ENCODE assay signal across 12 mouse cellular contexts in the genomic region with DNA sequence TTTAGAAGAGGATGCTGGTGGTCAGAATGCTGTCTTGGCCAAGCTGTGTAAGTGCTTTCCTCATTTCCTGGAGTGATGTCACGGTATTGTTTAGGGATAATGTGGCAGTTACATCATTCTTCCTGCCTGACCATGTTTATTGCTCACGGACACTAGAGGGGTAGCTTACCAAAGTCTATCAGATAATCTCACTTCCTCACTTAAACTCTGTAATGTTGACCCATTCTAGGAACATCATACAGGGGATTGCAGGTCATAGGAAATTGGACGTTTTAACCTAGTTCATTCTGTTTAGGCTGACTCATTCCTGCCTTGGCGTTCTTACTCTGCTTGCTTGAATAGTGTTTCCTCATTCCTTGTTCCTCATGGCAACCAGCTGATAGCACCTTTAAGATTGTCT.
A peak's percentile ranks its signal among the peaks of the same experiment; 100 is the strongest.
DNase-seq lines count a peak whose midpoint lies in the region; ATAC-seq and TF ChIP-seq lines count a peak whose summit lies in the region.
"Had no signal": no experiment of that assay in that cellular context is flagged by ENCODE, and none has a peak within 500 bp of the region (broad histone marks: within the 10 kb centered on the region; RNA-seq: fewer than 3 reads in every experiment).

No protein-coding gene starts in this region.

- peak; percentile 40 for ATAC-seq in liver, postnatal 0 days
- ATAC-seq in liver, embryonic 12.5 days: no peak
- peak; percentile 69 for ATAC-seq in common myeloid progenitor, adult 5-6 weeks (replicated peaks; ENCODE audit: low read depth, poor library complexity, severe bottlenecking)
- peak; percentile 31; the same call in 1 of the 2 replicates for ATAC-seq in intestine, embryonic 15.5 days
- ATAC-seq in stomach, embryonic 14.5 days (ENCODE audit: insufficient number of reproducible peaks, insufficient read depth, low FRiP score, low read depth): peak; percentile 18; the same call in 1 of the 2 replicates
- ATAC-seq in erythroblast, adult 5-6 weeks (replicated peaks; ENCODE audit: low FRiP score, poor library complexity, severe bottlenecking): no peak
- ATAC-seq: forebrain, embryonic 14.5 days had no signal

- no peak for DNase-seq in liver, postnatal 0 days
- no peak for DNase-seq in gastrocnemius, postnatal 4 days (ENCODE audit: low spot score in 2 of 2)
- DNase-seq: cerebellum, adult 9-11 months; gastrocnemius, postnatal 10 days; right cerebral cortex, postnatal 14 days had no signal

- H3K4me1 ChIP-seq in liver, postnatal 0 days (ENCODE audit: insufficient read depth): no peaks in the 10 kb centered on the region
- no peaks in the 10 kb centered on the region for H3K4me1 ChIP-seq in liver, embryonic 12.5 days
- no peaks in the 10 kb centered on the region for H3K4me1 ChIP-seq in intestine, embryonic 15.5 days (replicated peaks)
- H3K4me1 ChIP-seq in stomach, embryonic 14.5 days (ENCODE audit: control insufficient read depth, insufficient read depth, low read length): no peaks in the 10 kb centered on the region

- no peak overlapping the region for H3K27ac ChIP-seq in liver, postnatal 0 days (ENCODE audit: low read depth)
- no peak overlapping the region for H3K27ac ChIP-seq in liver, embryonic 12.5 days
- H3K27ac ChIP-seq in intestine, embryonic 15.5 days: no peak overlapping the region
- no peak overlapping the region for H3K27ac ChIP-seq in stomach, embryonic 14.5 days (ENCODE audit: low read length)
- H3K27ac ChIP-seq: liver, embryonic 14.5 days had no signal

- no peaks in the 10 kb centered on the region for H3K27me3 ChIP-seq in liver, postnatal 0 days (ENCODE audit: insufficient read depth, low read length)
- H3K27me3 ChIP-seq in liver, embryonic 12.5 days (replicated peaks): no peaks in the 10 kb centered on the region
- H3K27me3 ChIP-seq in intestine, embryonic 15.5 days (replicated peaks): no peaks in the 10 kb centered on the region
- H3K27me3 ChIP-seq in stomach, embryonic 14.5 days (ENCODE audit: control insufficient read depth, insufficient read depth, low read length): no peaks in the 10 kb centered on the region

- H3K4me2 ChIP-seq in liver, postnatal 0 days (ENCODE audit: low read depth, low read length): 0 out of 2 replicates have a peak overlapping the region, but pooled peaks have one; percentile 22
- no peak overlapping the region for H3K4me2 ChIP-seq in liver, embryonic 12.5 days
- H3K4me2 ChIP-seq in intestine, embryonic 15.5 days (replicated peaks): no peak overlapping the region
- H3K4me2 ChIP-seq in stomach, embryonic 14.5 days (replicated peaks; ENCODE audit: low read depth, low read length): no peak overlapping the region

- H3K4me3 ChIP-seq in liver, postnatal 0 days (ENCODE audit: low read depth, low read length): no peak overlapping the region
- H3K4me3 ChIP-seq in liver, embryonic 12.5 days: no peak overlapping the region
- no peak overlapping the region for H3K4me3 ChIP-seq in intestine, embryonic 15.5 days (replicated peaks)
- H3K4me3 ChIP-seq in stomach, embryonic 14.5 days (ENCODE audit: low read depth, low read length): no peak overlapping the region

- no peaks in the 10 kb centered on the region for H3K36me3 ChIP-seq in liver, postnatal 0 days (replicated peaks; ENCODE audit: insufficient read depth, low read length)
- H3K36me3 ChIP-seq in liver, embryonic 12.5 days: no peaks in the 10 kb centered on the region
- H3K36me3 ChIP-seq in intestine, embryonic 15.5 days: no peaks in the 10 kb centered on the region
- no peaks in the 10 kb centered on the region for H3K36me3 ChIP-seq in stomach, embryonic 14.5 days (ENCODE audit: control insufficient read depth, insufficient read depth, low read length)

- no peak for TF ChIP-seq CTCF in liver, postnatal 0 days (IDR thresholded peaks at IDR 0.05; ENCODE audit: low read depth)

- TF ChIP-seq EP300 in liver, postnatal 0 days (IDR thresholded peaks at IDR 0.05; ENCODE audit: low read depth): no peak

- H3K9me3 ChIP-seq in liver, postnatal 0 days (ENCODE audit: low read length): no peaks in the 10 kb centered on the region
- H3K9me3 ChIP-seq in liver, embryonic 12.5 days (replicated peaks): no peaks in the 10 kb centered on the region
- H3K9me3 ChIP-seq in intestine, embryonic 15.5 days: no peaks in the 10 kb centered on the region
- no peaks in the 10 kb centered on the region for H3K9me3 ChIP-seq in stomach, embryonic 14.5 days (ENCODE audit: control insufficient read depth, low read depth, low read length)

- 18% methylated on average over 4 of the region's 4 CpGs for WGBS in liver, postnatal 0 days (ENCODE audit: insufficient replicate concordance)
- WGBS in liver, embryonic 12.5 days (ENCODE audit: insufficient replicate concordance): 15% methylated on average over 4 of the region's 4 CpGs
- WGBS in intestine, embryonic 15.5 days: 31% methylated on average over 4 of the region's 4 CpGs
- 32% methylated on average over 4 of the region's 4 CpGs for WGBS in stomach, embryonic 14.5 days

- H3K9ac ChIP-seq in liver, postnatal 0 days (replicated peaks): no peak overlapping the region
- no peak overlapping the region for H3K9ac ChIP-seq in liver, embryonic 12.5 days
- no peak overlapping the region for H3K9ac ChIP-seq in intestine, embryonic 15.5 days
- H3K9ac ChIP-seq in stomach, embryonic 14.5 days (replicated peaks; ENCODE audit: low read depth, low read length): no peak overlapping the region
- H3K9ac ChIP-seq: liver, embryonic 14.5 days had no signal

Comparison
In these comparisons a context has a peak if more than half of its experiments do, and no peak if none do; other contexts are left out.
1. ATAC-seq: peak in liver, postnatal 0 days (single experiment), common myeloid progenitor, adult 5-6 weeks (single experiment), intestine, embryonic 15.5 days (single experiment) and stomach, embryonic 14.5 days (single experiment); none in liver, embryonic 12.5 days (single experiment) and erythroblast, adult 5-6 weeks (single experiment).